Mouse (Mus musculus) hindbrain, embryonic 16.5 days (tissue): ENCODE measurements around the gene Gatad2a. TPM values are rescaled to one million over a fixed set of nuclear protein-coding genes. Genes with fewer than 3 reads are reported as not detected.

ENCODE experiments used
- ATAC-seq: fragments of 200-750 bp; cut with Nextera tagmentation; 2 replicates; pipeline ENCODE4 v1.8.0; 2017; ENCODE audit warnings: moderate TSS enrichment, moderate library complexity
- H3K27ac ChIP-seq: fragments of 300-500 bp; sonication (generic); 2 replicates; pipeline ENCODE4 v1.5.1; 2014; ENCODE audit warnings: low read depth, mild to moderate bottlenecking, control low read depth, low read length, moderate library complexity
- H3K27me3 ChIP-seq: fragments of 300-500 bp; sonication (generic); replicated peaks from 2 replicates; pipeline ENCODE4 v1.6.1; 2014; ENCODE audit warnings: low read length; ENCODE audit not compliant: control insufficient read depth, insufficient read depth
- H3K36me3 ChIP-seq: fragments of 300-500 bp; sonication (generic); 2 replicates; pipeline ENCODE4 v1.6.1; 2014; ENCODE audit warnings: mild to moderate bottlenecking, low read length, moderate library complexity, mixed read lengths; ENCODE audit not compliant: control insufficient read depth, insufficient read depth
- H3K4me1 ChIP-seq: fragments of 300-500 bp; sonication (generic); 2 replicates; pipeline ENCODE4 v1.6.1; 2014; ENCODE audit warnings: low read depth, low read length; ENCODE audit not compliant: control insufficient read depth, insufficient read depth
- H3K4me2 ChIP-seq: fragments of 300-500 bp; sonication (generic); 2 replicates; pipeline ENCODE4 v1.6.1; 2014; ENCODE audit warnings: mild to moderate bottlenecking, low read length, control low read depth, moderate library complexity
- H3K4me3 ChIP-seq: fragments of 300-500 bp; sonication (generic); 2 replicates; pipeline ENCODE4 v1.5.1; 2014; ENCODE audit warnings: mild to moderate bottlenecking, low read length, control low read depth, moderate library complexity
- H3K9ac ChIP-seq: fragments of 300-500 bp; sonication (generic); 2 replicates; pipeline ENCODE4 v1.6.1; 2014; ENCODE audit warnings: low read depth, mild to moderate bottlenecking, control low read depth, low read length, moderate library complexity
- H3K9me3 ChIP-seq: fragments of 300-500 bp; sonication (generic); 2 replicates; pipeline ENCODE4 v1.6.1; 2014; ENCODE audit warnings: mild to moderate bottlenecking, low read length, moderate library complexity; ENCODE audit not compliant: control insufficient read depth
- WGBS: fragments of 180-500 bp; shearing (Covaris S2); extraction: QIAGEN DNeasy Blood & Tissue Kit; methylation state at CpG from one replicate; pipeline ENCODE4 v1.1.7; 2014; 5-methylcytosine and 5-hydroxymethylcytosine counted together
- polyA plus RNA-seq: library from polyadenylated mRNA; unstranded; fragments of >200 nt; fragmentation: Nextera tagmentation; extraction: Ambion mirVana; gene quantifications from 2 replicates; pipeline ENCODE4 v1.2.1, GENCODE M21; 2015

The Gatad2a gene
- polyA plus RNA-seq, 1 experiment from 2014 or later = 13.9 TPM

DNA sequence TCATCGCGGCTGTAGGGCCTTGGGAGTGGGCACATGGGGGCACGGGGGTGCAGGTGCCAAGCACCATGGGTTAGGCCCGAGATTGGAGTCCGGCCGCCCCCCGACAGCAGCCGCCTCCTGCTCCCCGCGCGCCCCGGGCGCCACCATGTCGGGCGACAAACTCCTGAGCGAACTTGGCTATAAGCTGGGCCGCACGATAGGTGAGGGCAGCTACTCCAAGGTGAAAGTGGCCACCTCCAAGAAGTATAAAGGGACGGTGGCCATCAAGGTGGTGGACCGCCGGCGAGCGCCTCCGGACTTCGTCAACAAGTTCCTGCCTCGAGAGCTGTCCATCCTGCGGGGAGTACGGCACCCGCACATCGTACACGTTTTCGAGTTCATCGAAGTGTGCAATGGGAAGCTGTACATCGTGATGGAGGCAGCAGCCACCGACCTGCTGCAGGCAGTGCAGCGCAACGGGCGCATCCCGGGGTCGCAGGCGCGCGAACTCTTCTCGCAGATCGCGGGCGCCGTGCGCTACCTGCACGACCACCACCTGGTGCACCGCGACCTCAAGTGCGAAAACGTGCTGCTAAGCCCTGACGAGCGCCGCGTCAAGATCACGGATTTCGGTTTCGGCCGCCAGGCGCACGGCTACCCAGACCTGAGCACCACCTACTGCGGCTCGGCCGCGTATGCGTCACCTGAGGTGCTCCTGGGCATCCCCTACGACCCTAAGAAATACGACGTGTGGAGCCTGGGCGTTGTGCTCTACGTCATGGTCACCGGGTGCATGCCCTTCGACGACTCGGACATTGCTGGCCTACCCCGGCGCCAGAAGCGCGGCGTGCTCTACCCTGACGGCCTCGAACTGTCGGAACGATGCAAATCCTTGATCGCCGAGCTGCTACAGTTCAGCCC lies 93.8 kb downstream of the Gatad2a start, which contains the start of the genes Tssk6, Ndufa13 and Yjefn3:
Tssk6 (plus strand) TSS at position 22 of the 900 bp plus-strand sequence.
Ndufa13 (minus strand) TSS at position 396 of the 900 bp plus-strand sequence.
Yjefn3 (minus strand) TSS at position 550 of the 900 bp plus-strand sequence.
- Histone ChIP-seq H3K27ac (peak within 1 kb of the TSS; percentile 89), H3K4me1 (peaks cover 43% of the 10 kb centered on the region), H3K4me2 (peak within 1 kb of the TSS; percentile 96), H3K9me3 (no peaks in the 10 kb centered on the region), H3K4me3 (peak within 1 kb of the TSS; percentile 62), H3K9ac (peak within 1 kb of the TSS; percentile 84), H3K36me3 (no peaks in the 10 kb centered on the region), H3K27me3 (no peaks in the 10 kb centered on the region)
- 4% methylated on average over 84 of the region's 89 CpGs for WGBS
- peak; percentile 3 for ATAC-seq

DNA sequence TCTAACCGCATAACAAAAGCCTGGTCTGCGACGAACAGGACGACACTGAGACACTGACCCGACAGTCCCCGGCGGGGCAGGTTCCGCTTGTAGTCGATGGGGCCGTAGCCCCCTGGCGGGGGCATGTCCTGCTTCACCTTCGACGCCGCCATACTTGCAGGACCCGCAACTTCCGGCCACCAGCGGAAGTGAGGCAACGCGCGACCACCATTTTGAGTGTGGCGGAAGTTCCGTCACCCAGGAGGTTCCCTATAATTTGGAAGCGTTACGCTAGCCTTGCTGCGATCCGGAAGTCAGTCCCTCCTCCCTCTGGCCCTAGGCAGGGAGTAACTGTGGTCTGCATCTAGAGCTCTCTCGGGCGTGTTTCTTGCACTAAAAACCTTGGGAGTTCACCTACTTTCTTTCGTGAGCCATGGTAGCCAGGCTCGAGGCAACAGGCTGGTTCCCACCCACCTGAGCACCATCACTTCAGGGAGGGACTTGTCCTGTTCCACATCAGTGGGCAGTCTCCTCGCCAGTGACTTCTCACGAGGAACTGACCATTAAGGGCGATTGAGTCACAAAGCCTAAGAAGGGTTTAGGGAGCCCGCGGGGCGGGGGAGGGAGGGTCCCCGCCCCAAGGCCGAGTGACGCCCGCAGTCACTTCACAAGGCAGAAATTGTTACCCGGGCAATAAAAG lies 94.6 kb downstream of the Gatad2a start:
- H3K4me1 ChIP-seq = peaks cover 43% of the 10 kb centered on the region
- WGBS = 2% methylated on average over 40 of the region's 41 CpGs
- no peaks in the 10 kb centered on the region for H3K9me3 ChIP-seq
- peak overlapping the region; percentile 84 for H3K9ac ChIP-seq
- H3K36me3 ChIP-seq = no peaks in the 10 kb centered on the region
- peak overlapping the region; percentile 89 for H3K27ac ChIP-seq
- H3K4me2 ChIP-seq = peak overlapping the region; percentile 96
- H3K4me3 ChIP-seq = peak overlapping the region; percentile 62
- no peaks in the 10 kb centered on the region for H3K27me3 ChIP-seq
- ATAC-seq = peak; percentile 70

DNA sequence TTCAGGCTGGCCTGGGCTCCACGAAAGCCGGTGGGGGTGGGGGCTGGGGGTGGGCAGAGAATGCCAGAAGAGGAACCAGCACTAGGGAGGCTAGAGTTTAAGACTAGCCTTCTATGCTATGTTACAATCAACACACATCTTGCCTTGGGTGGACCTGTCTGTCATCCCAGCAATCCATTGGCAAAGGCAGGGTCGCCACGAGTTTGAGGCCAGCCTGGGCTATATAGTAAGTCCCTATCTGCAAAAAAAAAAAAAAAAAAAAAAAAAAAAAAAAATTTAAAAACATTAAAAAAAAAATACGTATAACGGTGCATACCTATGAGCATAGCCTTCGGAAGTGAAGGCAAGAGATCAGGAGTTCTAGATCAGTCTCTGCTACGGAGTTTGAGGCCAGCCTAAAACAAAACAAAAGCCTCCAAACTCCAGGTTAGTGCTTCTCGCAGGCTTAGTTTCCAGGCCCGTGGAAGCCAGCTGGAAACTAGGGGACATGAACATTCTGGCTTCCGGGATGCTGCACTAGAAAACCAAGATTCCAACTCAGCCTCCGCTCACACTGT lies 95.2 kb downstream of the Gatad2a start:
- WGBS = 20% methylated on average over 12 of the region's 12 CpGs
- peak overlapping the region; percentile 62 for H3K4me3 ChIP-seq
- H3K36me3 ChIP-seq = no peaks in the 10 kb centered on the region
- peak overlapping the region; percentile 96 for H3K4me2 ChIP-seq
- no peak for ATAC-seq
- peak overlapping the region; percentile 76 for H3K9ac ChIP-seq
- no peaks in the 10 kb centered on the region for H3K27me3 ChIP-seq
- no peaks in the 10 kb centered on the region for H3K9me3 ChIP-seq
- H3K27ac ChIP-seq = peak overlapping the region; percentile 89
- H3K4me1 ChIP-seq = peaks cover 43% of the 10 kb centered on the region

DNA sequence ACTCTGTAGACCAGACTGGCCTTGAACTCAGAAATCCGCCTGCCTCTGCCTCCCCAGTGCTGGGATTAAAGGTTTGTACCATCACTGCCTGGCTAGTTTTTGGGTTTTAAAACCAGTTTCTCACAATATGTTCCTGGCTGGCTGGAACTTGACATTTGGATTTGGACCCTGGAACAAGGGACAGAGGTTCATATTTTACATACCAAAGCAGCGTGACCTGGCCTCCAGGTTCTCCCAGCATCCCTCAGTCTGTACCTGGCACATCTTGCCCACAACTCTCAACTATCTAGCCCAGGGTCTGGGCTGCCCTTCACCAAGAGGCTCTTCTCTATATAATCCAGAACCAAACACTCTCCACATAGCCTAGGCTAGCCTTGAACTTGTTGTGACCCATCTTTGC lies 96.3 kb downstream of the Gatad2a start:
- Histone ChIP-seq H3K27ac (no peak overlapping the region), H3K27me3 (no peaks in the 10 kb centered on the region), H3K4me1 (peaks cover 46% of the 10 kb centered on the region), H3K36me3 (no peaks in the 10 kb centered on the region), H3K4me2 (0 out of 2 replicates have a peak overlapping the region, but pooled peaks have one; percentile 6), H3K4me3 (no peak overlapping the region), H3K9me3 (no peaks in the 10 kb centered on the region), H3K9ac (no peak overlapping the region)
- WGBS = 96% methylated on average over 2 of the region's 2 CpGs
- no peak for ATAC-seq

DNA sequence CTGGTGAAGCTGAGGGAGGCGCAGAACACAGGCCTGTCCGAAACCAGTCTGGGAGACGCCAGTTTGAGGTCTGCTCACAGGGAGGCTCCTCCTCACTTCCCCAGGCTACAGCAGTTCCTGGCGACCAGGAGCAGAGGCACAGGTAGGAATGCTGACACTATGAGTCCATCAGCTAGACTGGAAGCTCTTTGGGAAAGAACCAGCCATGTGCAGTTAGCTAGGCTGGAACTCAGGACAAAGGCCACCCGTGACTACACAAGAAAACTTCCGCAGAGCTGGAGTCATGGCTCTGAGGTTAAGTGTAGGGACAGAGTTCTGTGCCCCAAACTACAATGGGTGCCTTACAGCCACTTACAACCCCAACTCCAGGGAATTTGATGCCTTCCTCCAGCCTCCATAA lies 98.3 kb downstream of the Gatad2a start:
- no peak for ATAC-seq
- Histone ChIP-seq H3K4me1 (peaks cover 37% of the 10 kb centered on the region), H3K27ac (no peak overlapping the region)

DNA sequence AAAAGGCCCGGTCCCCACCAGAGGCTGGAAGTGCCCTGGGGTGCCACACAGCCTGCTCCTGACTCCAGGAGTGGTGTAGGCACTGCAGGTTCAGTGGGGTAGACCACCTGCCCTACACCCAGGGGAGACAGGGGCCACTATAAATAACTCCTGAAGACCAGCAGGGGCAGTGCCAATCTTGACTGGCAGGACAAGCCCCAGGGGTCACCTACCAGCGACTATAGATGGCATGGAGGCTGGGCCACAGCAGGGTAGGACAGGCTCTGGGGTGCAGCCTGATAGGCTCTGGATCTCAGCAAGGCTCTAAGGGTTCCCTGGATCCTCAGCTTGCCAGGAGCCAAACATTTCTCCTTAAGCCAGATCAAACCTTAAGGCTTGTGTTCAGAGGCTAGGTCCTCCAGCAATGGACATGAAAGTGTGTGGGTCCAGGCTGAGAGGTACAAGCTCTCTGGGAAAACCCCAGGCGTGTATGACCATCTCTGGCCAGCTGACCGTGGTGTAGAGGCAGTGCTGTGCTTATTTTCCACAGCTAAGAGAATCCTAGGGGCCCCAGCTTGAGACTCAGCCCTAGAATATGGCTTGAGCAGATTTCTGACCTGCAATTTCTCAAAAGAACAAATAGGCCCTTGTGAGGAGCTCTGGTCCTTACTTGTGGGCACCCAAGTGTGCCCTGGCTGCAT lies 100.3 kb downstream of the Gatad2a start:
- H3K9me3 ChIP-seq = no peaks in the 10 kb centered on the region
- WGBS = 77% methylated on average over 4 of the region's 4 CpGs
- no peak overlapping the region for H3K27ac ChIP-seq
- no peak overlapping the region for H3K9ac ChIP-seq
- H3K4me3 ChIP-seq = no peak overlapping the region
- H3K27me3 ChIP-seq = no peaks in the 10 kb centered on the region
- peaks cover 28% of the 10 kb centered on the region for H3K4me1 ChIP-seq
- H3K36me3 ChIP-seq = no peaks in the 10 kb centered on the region
- no peak for ATAC-seq
- no peak overlapping the region for H3K4me2 ChIP-seq

More for the DNA sequence above, 98.3 kb downstream of the Gatad2a start:
- Histone ChIP-seq H3K27me3 (no peaks in the 10 kb centered on the region), H3K4me3 (no peak overlapping the region), H3K9ac (no peak overlapping the region), H3K4me2 (no peak overlapping the region), H3K9me3 (no peaks in the 10 kb centered on the region), H3K36me3 (no peaks in the 10 kb centered on the region)
- WGBS = 77% methylated on average over 6 of the region's 6 CpGs

DNA sequence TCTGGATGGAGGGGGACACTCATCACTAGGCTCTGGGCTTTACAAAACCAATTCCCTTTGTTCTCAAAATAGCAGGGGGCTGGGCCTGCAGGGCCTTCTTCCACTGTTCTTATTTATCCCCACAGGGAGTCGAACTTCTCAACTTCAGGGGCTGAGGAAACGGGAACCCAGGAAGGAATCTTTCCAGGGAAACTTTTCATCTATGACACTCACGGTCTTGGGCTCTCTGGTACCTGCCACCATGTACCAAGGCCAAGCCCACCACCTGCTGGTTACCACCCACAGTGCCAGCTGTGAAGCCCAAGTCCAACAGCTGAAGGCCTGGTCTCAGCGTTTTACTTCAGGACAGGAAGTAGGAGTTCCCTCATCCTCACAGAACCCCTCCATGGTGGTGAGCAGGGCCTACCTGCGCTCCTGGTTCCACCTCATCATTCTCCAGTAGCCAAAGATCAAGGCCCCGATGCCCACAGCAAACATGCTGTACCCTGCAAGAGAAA lies 101.3 kb downstream of the Gatad2a start:
- Histone ChIP-seq H3K9ac (no peak overlapping the region), H3K4me1 (peaks cover 18% of the 10 kb centered on the region), H3K4me3 (no peak overlapping the region), H3K36me3 (no peaks in the 10 kb centered on the region), H3K27me3 (peaks cover 6% of the 10 kb centered on the region), H3K9me3 (no peaks in the 10 kb centered on the region), H3K4me2 (no peak overlapping the region), H3K27ac (no peak overlapping the region)
- ATAC-seq = no peak
- 50% methylated on average over 6 of the region's 6 CpGs for WGBS

DNA sequence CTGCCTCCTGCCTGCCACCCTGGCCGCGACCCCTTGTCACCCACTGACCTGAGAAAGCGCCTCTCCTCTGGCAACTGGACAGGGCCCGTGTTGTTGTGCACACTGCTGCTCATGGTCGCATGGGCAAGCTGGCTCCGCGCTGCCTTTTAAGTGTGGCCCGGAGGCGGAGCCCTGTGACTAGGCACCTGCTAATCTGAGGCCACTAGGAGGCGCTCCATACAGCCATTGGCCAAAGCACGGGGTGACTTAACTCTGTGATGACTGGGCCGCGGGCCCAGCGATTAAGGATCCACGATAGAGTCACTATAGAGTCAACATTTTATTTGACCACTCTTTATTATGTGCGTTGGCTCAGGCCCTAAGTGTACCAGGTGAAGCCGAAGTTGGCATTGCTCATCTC lies 102.3 kb downstream of the Gatad2a start:
- Histone ChIP-seq H3K9me3 (no peaks in the 10 kb centered on the region), H3K36me3 (no peaks in the 10 kb centered on the region), H3K9ac (no peak overlapping the region), H3K4me1 (peaks cover 13% of the 10 kb centered on the region), H3K4me3 (no peak overlapping the region), H3K4me2 (no peak overlapping the region), H3K27me3 (peaks cover 11% of the 10 kb centered on the region), H3K27ac (no peak overlapping the region)
- no peak for ATAC-seq
- 29% methylated on average over 17 of the region's 17 CpGs for WGBS
